Mouse (Mus musculus): ENCODE measurements around the gene Sympk.
A peak's percentile ranks its signal among the peaks of the same experiment; 100 is the strongest.

The Sympk gene

DNA sequence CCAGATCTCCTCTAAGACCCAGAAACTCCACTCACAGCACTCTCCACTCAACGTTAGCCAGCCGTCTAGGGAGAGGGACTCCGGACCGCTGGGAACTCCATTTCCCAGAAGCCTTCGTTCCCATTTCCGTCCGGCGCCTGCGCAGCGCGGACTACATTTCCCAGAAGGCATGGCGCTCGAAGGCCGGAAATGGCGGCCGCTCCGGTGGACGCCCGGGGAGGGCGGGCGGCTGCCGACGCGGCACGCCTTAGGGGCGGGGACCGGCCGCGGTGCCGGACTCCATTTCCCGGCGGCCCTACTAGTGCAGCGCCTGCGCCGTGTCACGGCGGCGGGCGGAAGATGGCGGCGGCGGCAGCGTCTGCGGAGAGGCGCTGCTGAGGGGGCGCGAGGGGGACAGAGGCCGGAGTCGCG, at the start of gene Sympk:
TSS of gene Sympk (plus strand) at position 282 of the 411 bp plus-strand sequence.
- peak; percentile 91 to 93 for DNase-seq (ENCODE audit: low spot score in 2 of 2)

DNA sequence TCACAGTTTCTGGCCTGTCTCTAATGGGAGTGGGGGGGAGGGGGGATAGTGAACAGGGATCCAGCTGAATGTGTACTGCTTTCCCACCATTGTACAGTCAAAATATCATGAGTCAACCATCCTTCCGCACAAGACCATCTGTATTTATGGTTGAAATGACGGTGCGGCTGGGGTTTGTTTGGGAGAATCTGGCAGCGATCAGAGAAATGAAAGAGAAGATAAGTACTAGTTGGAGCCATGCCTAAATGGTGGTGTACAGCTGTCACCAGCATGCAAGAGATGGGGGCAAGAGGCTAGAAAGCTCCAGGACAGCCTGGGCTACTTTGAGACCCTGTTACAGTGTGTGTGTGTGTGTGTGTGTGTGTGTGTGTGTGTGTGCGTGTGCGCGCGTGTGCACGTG, 45.8 kb upstream of the Sympk start:
- DNase-seq (ENCODE audit: low spot score in 2 of 2), result peak in 1 of 2 experiments; percentile 52

DNA sequence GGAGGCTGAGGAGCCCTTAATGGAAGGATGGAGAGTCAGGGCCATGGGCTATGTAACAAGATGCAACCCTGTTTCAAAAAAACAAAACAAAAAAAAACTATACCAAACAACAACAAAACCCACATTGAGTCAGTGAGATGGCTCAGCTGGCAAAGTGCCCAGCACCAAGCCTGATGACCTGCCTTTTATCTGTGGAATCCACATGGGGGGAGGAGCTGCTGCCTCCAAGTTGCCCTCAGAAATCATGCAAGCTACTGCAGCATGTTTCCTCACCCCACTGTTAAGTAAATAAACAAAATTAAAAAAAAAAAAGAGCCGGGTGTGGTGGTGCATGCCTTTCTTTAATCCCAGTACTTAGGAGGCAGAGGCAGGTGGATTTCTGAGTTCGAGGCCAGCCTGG, 37.7 kb upstream of the Sympk start:
- no peak for DNase-seq (ENCODE audit: low spot score in 2 of 2)

DNA sequence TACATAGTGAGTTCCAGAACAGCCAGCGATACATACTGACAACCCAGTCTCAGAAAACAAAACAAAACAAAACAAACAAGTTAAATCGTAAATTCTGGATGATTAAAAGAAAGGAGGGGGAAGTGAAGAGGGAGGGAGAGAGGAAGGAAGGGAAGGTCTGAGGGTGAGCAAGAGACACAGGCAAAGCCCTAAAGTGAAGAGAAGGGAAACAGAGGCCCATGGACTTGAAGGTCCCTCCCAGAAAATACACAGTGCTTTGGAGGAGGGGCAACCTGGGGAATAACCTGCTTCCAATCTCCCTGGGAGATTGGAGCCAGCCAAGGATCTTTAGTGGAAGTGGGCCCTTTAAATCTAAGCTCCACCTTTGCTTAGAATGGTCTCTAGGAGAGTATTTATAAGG, 37.1 kb upstream of the Sympk start, which contains the start of gene Nanos2:
TSS of gene Nanos2 (plus strand) at position 301 of the 400 bp plus-strand sequence.
- no peak for DNase-seq (ENCODE audit: low spot score in 2 of 2)

DNA sequence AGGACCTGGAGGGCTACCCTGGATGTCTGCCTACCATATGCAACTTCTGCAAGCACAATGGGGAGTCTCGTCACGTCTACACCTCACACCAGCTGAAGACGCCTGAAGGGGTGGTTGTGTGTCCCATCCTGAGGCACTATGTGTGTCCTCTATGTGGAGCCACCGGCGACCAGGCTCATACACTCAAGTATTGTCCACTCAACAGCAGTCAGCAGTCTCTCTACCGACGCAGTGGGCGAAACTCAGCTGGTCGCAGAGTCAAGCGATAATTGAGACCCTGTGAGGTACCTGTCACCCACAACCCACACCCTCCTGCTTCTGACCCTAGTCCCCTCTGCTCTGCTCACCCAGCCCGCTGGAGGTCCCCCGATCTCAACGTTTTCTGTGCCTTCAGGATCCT, 36.4 kb upstream of the Sympk start:
- DNase-seq (ENCODE audit: low spot score in 2 of 2), result no peak

DNA sequence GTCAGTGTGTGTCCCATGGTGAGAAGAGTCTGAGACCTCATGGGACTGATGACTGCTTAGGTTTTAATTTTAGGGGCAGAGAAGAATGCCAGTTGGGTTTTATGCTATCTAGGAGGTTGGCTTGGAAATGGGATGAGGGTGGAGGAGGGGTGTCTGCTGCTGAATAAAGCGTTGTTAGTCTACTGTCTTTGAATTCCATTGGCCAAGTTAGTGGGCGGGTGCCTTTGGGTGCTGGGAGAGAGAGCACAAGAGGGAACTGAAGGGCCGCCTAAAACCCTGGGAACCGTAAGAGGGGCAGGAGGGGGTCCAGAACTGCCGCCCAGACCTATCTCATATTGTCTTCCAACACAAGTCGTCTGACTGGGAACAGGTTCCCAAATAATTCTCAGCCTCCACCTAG, 35.4 kb upstream of the Sympk start:
- DNase-seq (ENCODE audit: low spot score in 2 of 2), result no peak

DNA sequence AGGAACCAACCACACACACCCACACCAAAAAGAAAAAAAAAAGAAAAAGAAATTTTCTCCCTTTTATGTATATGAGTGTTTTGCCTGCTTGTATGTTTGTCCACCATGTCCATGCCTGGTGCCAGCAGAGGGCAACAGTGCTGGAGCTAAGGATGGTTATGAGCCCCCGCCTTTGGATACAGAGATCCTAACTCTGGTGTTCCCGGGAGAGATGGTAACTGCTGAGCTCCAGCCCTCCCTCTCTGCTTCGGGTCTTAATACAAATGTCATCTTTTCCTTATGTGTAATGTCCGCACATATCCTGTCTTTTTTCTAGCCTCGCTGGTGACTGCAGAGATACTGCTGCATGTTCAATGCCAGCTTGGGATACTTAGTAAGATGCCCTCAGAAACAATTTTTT, 34.2 kb upstream of the Sympk start:
- DNase-seq (ENCODE audit: low spot score in 2 of 2), result no peak

DNA sequence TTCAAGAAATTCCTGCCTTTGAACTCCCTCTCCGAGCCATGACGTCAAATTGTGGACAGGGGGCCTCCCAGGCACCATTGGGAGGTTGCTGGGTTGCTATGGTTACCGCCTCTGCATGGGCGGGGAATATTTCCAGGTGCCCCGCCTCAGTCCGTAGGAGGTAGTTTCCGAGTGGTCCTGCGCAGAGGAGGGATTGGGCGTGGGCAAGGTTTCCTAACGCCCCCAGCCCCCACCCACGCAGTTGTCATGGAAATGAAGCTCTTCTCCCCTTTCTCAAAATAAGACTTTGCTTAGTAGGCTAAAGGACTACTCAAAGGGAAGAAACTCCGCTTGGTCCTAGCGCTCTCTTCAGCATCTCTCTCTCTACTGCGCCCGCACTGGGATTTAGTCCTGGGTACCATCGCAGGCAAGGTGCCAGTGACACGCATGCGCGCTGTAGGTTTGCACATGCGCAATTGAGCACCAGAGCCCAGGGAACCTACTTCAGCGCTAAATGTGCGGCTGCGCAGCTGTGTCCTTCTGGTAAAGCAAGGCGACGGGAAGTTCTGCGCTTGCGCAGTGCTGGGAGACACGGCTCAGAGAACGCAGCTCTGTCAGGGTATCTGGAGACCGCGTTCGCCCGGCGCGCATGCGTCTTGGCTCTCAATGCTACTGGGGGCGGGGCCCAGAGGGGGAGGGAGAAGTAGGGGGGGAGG, 33.4 kb upstream of the Sympk start, which contains the start of gene Mypop:
TSS of gene Mypop (plus strand) at position 645 of the 695 bp plus-strand sequence.
- DNase-seq (ENCODE audit: low spot score in 2 of 2), result peak; percentile 100

DNA sequence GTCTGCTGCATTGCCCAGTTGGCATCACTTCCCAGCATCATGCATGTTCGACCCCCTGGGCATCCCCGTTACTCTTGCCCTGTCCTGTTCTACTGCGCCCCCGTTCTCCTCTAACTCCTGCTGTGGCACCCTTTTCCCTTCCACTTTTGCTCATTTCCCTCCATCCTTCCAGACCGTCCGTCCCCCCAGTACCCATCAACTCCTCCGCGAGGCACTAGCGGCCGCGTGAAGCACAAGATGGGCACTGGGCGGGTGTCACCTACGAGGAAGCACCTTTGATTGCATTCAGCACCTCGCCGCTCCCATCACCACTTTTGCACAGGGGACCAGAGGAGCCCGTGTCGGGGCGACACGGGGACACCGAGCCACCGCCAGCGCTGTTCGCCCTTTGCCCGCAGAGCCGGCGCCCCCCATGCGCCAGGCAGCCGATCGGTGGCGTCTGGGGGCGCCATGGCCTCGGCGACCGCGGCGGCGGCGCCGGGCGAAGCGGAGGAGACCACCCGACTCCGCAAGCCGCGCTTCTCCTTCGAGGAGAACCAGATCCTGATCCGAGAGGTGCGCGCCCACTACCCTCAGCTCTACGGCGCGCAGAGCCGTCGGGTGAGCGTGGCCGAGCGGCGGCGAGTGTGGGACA, 32.4 kb upstream of the Sympk start:
- peak in 1 of 2 experiments; percentile 47 for DNase-seq (ENCODE audit: low spot score in 2 of 2)

DNA sequence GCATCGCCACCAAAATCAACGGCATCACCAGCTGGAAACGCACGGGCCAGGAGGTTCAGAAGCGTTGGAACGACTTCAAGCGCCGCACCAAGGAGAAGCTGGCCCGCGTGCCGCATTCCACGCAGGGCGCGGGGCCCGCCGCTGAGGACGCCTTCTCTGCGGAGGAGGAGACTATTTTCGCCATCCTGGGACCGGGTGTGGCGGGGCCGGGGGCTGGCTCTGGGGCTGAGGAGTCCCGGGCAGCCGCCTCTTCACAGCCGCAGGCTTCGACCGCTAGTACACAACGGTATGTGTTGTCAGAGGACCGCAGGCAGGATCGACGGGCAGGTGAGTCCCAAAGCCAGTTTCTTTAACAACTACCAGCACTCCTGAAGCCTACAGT, 31.9 kb upstream of the Sympk start:
- peak; percentile 49 to 62 for DNase-seq (ENCODE audit: low spot score in 2 of 2)

DNA sequence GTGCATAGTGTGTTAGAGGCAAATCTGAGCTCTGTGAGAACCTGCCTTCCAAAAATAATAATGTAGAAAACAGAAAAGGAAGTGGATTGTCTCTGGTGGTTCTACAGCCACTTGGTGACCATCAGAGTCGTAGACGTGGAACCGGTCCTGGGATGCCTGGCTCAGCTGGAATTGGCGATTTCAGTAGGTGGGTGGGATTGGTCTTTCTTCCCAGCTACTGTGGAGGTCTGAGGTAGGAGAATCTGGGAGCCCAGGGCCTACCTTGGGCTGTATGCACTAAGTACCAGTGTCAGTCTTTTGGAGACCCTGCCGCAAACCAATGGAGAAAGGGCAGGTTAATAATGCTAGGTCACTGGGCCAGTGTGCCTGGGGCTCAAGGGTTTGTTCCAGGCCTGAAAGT, 31.1 kb upstream of the Sympk start:
- no peak for DNase-seq (ENCODE audit: low spot score in 2 of 2)

DNA sequence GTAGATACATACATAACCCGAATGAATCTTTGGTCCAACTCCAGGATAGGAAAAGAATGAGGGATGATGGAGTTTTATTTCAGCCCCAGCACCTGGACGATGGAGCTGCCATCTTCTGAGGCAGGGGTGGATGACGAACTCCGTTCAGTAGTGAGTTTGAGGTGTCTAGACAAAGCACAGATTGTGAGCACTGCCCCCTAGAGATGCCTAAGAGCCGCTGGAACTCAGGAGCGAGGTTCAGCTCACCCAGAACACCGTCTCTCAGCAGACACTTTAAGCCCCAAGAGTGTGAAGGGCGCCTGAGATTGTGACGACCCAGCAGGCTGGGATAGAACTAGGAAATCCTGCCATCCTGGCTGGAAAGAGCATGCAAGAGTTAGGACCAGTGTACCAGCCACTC, 25.3 kb upstream of the Sympk start:
- no peak for DNase-seq (ENCODE audit: low spot score in 2 of 2)

DNA sequence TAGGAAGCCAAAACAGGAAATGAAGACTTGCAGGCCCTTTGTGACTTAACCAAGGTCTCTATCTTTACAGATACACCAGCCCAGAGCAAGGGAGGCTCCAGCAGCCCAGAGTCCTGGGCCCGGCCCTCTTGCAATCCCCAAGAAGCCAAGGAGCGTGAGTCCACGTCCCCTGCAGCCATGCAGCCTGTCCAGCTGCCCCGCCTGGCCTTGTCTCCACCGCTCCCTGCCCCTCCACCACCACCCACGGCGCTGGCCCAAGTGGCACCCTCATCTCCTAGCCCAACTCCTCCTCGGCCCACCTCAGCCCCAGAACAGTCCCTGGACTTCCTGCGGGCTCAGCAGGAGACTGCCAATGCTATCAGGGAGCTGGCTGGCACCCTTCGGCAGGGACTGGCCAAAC, 23.8 kb upstream of the Sympk start:
- no peak for DNase-seq (ENCODE audit: low spot score in 2 of 2)

DNA sequence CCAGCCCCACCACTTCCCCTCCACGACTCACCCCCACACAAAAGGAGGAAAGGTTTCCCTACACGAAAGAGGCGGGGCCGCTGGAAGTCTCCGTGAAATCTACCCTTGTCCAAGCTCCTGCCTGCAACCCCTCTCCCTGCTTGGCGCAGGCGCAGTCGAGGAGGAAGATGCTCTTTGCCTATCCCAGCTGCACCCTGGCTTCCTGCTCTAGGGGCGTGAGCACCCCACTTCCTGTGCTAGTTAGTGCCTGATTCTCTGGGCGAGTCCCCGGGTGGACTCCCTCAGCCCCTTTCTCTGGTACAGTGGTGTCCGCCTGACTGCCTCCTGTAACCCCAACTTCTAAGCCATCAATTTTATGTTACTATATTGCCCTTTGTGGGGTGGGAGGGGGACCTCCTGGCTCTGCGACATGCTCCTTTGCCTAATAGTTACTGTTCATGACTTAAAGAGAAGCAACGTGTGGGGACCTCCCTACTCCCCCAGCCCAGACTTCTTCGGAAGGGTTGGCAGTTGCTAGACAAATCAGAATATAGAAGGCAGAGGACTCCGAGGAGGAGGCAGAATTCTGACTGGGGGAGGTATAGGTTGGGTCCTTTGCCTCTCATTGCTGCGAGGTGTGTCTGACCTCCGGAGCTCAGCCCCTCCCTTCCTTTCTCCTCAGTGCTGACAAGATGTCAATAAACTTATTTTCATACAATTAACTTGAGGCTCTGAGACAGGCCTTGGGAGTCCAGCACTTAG, 22.9 kb upstream of the Sympk start:
- peak in 1 of 2 experiments; percentile 15 for DNase-seq (ENCODE audit: low spot score in 2 of 2)

DNA sequence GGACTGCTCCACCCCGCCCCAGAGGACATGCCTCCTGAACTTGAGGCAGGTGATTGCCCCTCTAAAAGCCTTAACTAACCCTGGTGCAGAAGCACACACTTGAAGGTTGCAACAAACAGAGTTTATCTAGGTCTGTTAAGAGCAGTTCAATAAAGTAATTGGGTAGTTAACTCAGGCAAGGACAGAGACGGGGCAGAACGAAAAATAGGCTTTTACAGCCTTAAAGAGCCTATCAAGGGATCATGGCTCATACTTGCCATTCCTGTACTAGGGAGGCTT, 22.4 kb upstream of the Sympk start:
- no peak for DNase-seq (ENCODE audit: low spot score in 2 of 2)

DNA sequence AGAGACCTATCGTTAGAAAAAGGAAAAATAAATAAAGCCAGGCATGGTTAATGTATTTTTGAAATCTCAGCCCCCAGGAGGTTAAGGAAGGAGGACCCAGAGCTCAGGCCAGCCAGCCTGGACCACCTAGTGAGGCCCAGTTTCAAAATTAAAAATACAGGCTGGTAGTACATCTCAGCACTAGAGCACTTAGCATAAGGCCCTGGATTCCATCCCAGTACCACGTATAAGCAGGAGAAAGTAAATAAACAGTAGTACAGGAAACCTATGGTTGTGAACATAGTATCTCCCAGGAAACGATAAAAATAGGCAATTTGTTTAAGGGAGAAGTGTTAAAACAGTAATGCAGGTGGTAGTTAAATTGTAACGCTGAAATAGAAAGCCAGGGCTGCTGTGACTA, 22.1 kb upstream of the Sympk start:
- no peak for DNase-seq (ENCODE audit: low spot score in 2 of 2)

DNA sequence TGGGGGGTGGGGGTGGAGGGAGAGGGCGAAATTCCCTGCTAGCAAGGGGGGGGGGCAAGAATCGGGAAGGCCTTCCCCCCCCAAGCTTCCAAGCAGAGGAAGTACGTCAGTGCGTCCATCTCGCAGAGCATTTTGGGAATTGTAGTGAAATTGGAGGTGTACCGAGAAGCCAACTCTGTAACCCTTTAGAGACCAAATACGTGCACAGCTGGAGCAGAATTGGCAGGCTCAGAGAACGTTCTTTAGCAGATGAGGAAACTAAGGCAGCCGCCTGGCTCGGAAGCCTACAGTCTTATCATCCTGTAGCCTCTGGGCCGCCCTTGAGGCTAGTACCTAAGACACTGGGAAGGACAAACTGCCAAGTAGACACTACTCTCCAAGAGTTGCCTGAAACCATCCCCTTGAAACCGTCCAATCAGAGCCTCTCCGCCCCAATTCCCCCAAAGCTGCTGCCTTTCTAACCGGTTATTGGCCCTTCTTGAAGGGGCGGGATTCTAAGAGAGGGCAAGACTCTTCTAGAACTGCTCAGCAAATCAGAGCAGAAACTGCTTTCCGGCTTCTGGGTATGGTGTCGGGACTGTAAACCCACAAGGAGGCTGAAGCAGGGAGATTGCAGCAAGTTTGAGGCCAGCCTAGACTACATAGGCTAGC, 21.2 kb upstream of the Sympk start:
- peak; percentile 76 to 87 for DNase-seq (ENCODE audit: low spot score in 2 of 2)

DNA sequence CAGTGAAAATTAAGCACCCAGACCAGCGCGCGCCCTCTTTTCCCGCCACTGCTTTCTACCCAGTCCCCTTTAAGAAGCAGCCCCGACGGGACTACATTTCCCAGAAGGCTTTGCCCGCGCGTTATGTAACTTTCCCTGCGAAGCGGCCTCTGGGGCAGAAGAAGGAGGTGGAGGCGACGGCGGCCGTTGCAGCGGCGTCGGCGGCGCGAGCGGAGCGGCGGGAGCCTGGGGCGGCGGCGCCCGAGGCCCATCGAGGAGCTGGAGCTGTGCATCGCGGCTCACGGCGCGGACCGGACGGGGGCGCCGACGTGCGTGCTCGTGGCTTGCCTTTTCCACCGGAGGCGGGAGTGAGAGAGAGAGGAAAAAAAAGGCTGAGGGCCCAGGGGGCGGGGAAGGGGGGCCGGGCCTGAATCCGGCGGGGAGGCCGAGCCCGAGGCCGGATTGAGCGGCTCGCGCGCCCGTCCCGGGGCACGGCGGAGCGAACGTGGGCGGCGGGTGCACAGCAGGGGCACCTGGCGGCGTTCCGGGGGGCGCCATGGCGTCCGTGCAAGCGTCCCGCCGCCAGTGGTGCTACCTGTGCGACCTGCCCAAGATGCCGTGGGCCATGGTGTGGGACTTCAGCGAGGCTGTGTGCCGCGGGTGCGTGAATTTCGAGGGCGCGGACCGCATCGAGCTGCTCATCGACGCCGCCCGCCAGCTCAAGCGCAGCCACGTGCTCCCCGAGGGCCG, 20.1 kb upstream of the Sympk start, which contains the start of gene Irf2bp1:
TSS of gene Irf2bp1 (plus strand) at position 143 of the 729 bp plus-strand sequence.
- peak; percentile 96 to 97 for DNase-seq (ENCODE audit: low spot score in 2 of 2)

DNA sequence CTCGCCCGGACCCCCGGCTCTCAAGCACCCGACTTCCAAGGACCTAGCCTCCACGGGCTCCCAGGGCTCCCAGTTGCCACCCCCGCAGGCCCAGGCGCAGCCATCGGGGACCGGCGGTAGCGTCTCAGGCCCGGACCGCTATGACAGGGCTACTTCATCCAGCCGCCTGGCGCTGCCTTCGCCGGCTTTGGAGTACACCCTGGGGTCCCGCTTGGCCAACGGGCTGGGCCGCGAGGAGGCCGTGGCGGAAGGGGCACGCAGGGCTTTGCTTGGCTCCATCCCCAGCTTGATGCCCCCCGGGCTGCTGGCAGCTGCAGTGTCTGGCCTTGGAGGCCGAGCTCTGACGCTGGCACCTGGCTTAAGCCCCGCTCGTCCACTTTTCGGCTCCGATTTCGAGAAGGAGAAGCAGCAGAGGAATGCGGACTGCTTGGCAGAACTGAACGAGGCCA, 19.5 kb upstream of the Sympk start:
- peak in 1 of 2 experiments; percentile 16 for DNase-seq (ENCODE audit: low spot score in 2 of 2)

DNA sequence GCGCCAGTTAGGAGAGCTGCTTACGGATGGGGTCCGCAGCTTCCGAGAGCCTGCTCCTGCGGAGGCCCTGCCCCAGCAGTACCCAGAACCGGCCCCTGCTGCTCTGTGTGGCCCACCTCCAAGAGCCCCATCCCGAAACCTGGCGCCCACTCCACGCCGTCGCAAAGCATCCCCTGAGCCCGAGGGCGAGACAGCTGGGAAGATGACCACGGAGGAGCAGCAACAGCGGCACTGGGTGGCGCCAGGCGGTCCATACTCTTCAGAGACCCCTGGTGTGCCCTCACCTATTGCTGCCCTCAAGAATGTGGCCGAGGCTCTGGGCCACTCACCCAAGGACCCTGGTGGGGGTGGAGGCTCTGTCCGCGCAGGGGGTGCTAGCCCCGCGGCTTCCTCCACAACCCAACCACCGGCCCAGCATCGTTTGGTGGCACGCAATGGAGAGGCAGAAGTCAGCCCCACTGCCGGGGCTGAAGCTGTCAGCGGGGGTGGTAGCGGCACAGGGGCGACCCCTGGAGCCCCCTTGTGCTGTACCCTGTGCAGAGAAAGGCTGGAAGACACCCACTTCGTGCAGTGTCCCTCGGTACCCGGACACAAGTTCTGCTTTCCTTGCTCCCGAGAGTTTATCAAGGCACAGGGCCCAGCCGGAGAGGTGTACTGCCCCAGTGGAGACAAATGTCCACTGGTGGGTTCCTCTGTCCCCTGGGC, 18.6 kb upstream of the Sympk start:
- no peak for DNase-seq (ENCODE audit: low spot score in 2 of 2)

DNA sequence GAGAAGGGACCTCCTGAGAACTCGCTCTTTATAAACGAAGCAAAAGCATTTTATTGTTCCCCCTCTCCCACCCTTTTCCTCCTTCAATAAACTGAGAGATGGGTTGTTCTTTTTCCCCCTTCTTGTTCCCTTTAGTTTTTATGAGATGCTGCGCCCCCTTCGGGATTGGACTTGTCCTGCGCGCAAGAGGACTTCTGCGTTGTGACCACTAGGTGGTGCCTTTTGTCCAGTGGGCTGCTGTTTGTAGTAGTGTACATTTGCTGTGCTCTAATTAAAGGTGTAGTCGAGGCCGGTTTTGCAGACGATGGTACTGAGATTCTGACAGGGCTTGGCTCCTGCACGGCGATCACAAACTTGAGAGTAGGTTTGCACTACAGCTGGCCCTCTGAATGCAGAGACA, 17.7 kb upstream of the Sympk start:
- peak; percentile 87 to 91 for DNase-seq (ENCODE audit: low spot score in 2 of 2)
